Mouse (Mus musculus): Measurements from ENCODE around the gene Arl8a.
"Not testable (repeated sequence)": the region's sequence is repeated elsewhere in the genome, so short reads cannot be mapped to it uniquely, and the experiment has no call there.

Gene Arl8a

DNA sequence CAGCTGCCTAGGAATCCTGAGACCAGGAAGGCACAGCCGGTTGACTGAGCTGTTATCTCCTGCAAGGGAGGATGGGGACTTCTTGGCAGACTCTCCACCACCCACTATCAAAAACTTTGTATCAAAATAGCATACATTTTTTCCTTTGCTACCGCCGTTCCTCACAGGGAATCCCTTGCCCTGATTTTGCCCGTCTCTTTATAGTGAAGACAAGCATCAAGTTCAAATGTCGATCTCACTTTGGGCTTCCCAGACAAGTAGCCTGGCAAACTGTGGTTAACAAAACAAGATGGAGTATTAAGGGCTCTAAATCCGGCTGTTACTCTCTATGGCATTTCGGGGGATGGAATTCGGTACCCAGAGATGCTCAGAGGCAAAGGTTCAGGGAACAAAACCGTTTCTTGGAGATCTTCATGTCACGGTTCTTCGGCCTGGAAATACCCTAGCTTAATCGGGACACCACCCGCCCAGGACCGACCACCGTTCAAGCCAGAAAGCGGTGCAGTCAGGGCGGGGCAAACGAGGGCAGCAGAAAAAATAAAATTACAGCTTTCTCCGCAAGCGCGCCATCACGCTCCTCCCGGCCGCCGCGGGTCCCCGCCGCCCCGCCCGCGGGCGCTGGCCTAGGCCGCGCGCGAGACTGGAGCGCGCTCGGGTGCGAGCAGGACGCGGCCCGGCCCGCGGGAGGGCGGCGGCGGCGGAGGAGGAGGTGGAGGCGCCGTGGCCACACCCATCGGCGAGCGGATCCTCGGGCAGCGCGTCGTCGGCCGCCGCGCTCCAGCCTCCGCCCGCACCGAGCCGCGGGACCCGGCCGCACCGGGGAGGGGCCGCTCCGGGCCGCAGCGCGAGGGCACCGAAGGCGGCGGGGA, at the start of gene Arl8a:
Gene Arl8a (plus strand): TSS at position 748 of the 869 bp plus-strand sequence.
- DNase-seq, result peak; percentile 93

GRCm38 (mm10) chr1:135097441-135097840, 49.2 kb upstream of the Arl8a start:
- no peak for DNase-seq

- DNase-seq, result no peak
Measured at GRCm38 (mm10) chr1:135098441-135098840, 48.2 kb upstream of the Arl8a start.

DNA sequence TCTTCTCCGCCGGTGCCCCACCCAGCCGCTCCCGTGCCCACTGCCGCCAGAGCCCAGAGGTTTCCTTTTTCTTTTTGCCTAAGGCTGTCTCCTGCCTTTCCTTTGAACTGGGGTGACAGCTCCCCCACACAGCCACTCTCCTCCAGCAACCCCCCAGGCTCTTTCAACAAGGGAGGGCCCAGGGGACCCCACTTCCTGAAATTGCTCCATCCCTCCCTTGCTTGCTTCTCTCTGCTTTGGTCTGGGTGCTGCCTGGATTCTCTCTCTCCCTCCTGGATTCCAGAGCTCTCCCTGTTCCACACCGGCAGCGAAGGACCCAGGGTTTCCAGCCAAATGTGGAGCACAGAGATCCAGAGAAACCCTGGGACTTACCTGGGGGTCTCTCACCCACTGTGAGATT, 46.2 kb upstream of the Arl8a start:
- no peak for DNase-seq

DNA sequence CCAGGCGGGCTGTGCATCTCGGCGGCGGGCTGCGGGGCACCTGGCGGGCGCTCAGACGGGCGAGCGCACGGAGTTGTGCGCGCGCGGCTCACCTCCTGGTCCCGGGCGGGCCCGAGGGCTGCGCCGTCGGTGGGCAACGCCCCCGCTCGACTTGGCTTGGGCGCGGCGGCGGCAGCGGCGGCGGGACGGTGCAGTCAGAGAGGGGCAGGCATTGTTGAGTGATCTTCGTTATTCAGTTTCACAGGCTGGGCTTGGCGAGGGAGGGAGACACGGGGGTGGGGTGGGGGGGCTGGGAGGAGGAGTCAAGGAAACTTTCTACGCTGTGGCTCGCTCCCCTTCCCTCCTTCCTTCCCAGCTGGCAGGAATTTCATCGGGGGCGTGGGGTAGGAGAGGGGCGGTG, 41.5 kb upstream of the Arl8a start, which contains the start of gene Lgr6:
Gene Lgr6 (minus strand): TSS at position 153 of the 400 bp plus-strand sequence.
- peak; percentile 39 for DNase-seq

- peak; percentile 89 for DNase-seq
Measured at GRCm38 (mm10) chr1:135105951-135106350, 40.7 kb upstream of the Arl8a start.

DNA sequence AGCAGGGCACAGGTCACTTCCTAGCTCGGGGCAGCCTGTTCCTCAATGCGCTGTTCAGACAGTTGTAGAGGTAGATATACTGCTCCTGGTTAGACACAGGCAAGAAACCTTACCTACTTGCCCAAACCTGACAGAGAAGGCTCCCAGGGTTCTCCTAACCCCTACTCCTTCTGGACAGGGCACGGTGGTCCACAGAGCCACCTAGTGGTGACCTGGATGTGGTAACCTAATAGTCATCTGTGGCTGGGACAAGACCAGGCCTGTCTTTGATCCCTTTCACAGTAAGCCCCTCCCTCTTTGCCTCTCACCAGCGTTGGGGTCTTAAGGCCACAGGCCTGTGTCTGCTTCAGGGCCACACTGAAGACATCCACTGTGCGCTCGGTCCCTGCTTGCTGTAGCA, 38.0 kb upstream of the Arl8a start:
- DNase-seq, result peak; percentile 72

DNA sequence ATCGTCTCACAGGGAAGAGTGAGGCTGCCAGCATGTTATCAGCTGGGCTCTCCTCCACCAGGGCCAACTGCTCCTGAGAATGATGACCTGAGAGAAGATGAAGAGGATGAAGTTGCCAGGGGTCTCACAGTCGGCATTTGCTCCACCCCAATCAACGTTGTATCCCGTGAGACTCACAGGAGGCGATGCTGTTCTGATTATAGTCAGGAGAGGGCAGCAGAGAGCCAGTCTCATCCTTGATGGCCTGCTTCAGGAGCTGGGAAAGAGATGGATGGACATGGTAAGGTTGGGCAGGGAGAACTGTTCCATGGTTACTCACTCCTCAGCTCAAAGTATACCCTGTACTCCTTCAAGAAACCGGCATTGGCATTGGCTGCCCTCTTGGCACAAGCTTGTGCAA, 36.5 kb upstream of the Arl8a start:
- peak; percentile 86 for DNase-seq

DNA sequence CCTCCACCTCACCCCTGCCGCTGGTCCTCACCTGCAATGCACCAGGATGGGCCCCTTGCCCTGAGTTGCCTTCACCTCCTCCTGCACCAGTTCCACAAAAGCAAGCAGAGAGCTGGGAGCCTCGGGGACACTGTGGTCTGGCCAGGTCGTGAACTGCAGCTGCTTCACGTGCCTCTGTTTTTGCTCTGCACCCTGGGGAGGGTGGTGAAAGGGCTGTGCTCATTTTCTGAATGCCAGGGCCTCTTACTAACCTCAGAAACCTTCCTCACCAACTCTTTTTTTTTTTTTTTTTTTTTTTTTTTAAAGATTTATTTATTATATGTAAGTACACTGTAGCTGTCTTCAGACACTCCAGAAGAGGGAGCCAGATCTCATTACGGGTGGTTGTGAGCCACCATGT, 35.4 kb upstream of the Arl8a start:
- DNase-seq, result not testable (repeated sequence)

DNA sequence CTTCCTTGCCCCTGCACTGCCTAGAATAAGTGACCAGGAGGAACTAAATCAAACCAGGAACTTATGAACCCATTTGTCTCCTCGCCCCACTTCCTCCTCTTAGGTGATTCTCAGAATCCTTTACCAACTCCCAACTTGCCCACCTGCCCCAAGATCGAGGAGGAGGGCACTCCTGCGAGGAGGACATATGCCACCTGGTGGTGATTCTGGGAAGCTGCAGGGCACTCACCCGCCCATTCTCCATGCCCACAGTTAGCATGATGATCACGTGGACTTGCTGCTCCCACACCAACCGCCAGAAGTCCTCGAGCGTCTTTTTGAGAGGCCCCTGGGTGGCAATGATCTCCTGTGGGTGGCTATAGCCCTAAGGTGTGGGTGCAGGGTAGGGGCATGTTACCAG, 34.0 kb upstream of the Arl8a start:
- DNase-seq, result peak; percentile 58

- DNase-seq, result no peak
Measured at GRCm38 (mm10) chr1:135124573-135125363, 21.9 kb upstream of the Arl8a start.

- peak; percentile 64 for DNase-seq
Measured at GRCm38 (mm10) chr1:135125990-135126389, 20.6 kb upstream of the Arl8a start.

- DNase-seq, result no peak
Measured at GRCm38 (mm10) chr1:135126443-135127027, 20.1 kb upstream of the Arl8a start.

DNA sequence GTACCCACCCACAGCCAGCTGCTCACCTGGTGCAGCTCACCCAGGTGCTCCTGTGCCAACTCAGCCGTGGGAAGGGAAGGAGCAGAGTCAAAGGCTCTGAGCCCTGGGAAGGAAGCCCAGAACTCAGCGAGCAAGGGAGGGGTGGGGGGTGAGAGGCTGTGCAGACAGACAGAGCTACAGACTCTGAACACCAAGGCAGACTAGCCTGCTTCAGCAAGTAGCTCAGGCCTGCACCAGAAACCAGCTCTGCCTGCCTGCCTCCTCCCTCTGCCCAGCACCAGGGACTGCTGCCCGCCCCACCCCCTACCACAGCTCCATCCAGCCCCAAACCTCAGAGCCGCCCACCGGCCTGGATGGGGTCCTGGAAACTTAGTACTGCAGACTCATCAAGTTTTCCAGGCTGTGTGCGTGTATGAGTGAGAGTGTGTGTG, 18.6 kb upstream of the Arl8a start:
- no peak for DNase-seq

- no peak for DNase-seq
Measured at GRCm38 (mm10) chr1:135128986-135129385, 17.6 kb upstream of the Arl8a start.

GRCm38 (mm10) chr1:135129543-135130183, 17.0 kb upstream of the Arl8a start:
- DNase-seq, result no peak

DNA sequence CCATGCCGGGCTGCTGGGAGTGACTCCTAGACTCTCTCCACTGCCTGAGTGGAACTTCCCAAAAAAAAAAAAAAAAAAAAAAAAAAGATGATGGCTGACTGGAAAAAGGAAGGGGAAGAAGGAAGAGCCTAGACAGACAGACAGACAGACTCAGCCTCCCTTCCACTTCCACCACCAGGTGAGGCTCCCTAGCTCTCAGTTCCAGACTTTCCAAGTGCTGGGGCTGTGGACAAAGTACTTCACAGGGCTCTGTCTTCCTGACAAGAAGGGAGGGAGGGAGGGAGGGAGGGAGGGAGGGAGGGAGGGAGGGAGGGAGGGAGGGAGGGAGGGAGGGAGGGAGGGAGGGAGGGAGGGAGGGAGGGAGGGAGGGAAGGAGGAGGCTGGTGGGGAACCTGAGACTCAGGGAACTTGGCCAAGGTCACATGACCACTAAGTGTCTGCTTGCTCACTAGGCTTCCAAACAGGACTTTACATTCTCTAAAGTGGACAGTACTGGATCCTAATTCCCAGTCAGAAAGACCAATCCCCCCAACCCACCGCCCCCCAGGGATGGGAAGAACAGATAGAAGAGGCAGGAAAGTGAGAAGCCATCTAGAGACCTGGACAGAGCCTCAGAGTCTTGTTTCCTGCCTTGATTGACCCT, 16.1 kb upstream of the Arl8a start:
- DNase-seq, result no peak

DNA sequence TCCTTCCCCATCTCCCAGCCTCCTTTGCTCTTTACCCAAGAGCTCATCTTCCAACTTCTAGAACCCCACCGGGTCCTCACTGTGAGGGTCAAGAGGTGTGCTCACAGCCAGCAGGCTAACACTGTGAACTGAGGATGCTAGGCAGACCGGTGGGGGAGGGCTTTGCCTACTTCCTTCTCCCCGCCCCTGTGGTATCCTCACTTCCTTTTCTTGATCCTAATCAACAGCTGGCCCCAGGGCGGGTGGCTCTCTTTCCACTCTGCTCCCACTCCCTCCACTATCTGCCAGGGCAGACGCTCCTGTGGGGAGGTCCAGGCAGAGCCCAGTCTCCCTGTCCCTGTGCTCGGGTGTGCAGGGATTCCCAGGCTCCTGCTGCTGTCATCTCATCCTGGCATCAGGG, 15.6 kb upstream of the Arl8a start:
- peak; percentile 60 for DNase-seq

GRCm38 (mm10) chr1:135131560-135131959, 15.1 kb upstream of the Arl8a start:
- no peak for DNase-seq

GRCm38 (mm10) chr1:135132473-135132872, 14.2 kb upstream of the Arl8a start, which contains the start of gene Ptpn7:
Gene Ptpn7, plus strand, starts transcription at chr1:135132700.
- DNase-seq, result peak; percentile 84

- DNase-seq, result no peak
Measured at GRCm38 (mm10) chr1:135132893-135133369, 13.7 kb upstream of the Arl8a start.
